Mouse (Mus musculus): Measurements from ENCODE around the gene Stam2.

Stam2 gene

DNA sequence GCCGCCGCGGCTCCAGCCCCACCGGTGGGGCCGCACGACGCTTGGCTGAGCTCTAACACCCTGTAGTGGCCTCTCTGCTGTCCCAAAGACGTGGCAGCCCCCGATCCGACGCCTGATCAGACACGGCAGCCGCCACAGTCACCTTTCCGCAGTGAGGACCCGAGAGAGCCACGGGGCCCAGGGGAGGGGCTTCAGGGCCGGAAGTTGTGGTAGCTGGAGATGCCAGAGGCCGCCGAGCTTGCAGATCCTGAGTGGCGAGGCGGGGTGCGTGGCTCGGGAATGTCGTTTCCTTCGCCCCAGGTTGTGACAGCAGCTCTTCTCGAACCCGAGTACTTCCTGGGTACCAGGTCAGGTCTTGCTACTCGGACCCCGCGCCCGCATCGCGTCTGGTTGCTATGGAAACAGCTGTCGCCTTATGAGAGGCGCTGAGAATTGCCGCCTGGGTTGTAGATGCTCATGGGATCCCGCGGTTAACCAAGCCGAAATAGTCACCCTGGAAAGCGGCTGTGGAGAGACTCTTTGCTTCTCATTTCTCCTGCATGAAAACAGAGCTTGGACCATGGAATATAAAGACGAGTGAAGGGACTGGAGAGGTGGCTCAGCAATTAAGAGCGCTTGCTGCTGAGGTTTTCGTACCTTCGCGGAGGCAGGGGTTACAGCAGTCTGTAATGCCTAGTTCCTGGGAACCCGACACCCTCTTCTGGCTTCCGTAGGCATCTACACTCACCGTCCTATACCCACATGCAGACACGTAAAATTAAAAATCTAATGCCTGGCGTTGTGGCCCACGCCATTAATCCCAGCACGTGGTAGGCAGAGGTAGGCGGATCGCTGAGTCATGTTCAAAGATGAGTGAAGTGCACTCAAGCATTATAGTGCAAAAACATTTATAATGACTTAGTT, at the start of gene Stam2:
Stam2 (minus strand) TSS at position 26 of the 903 bp plus-strand sequence.
- TF ChIP-seq GATA4 (IDR thresholded peaks at IDR 0.05; ENCODE audit: insufficient replicate concordance, low read length), result peak; percentile 54; the same call in 1 of the 2 replicates

DNA sequence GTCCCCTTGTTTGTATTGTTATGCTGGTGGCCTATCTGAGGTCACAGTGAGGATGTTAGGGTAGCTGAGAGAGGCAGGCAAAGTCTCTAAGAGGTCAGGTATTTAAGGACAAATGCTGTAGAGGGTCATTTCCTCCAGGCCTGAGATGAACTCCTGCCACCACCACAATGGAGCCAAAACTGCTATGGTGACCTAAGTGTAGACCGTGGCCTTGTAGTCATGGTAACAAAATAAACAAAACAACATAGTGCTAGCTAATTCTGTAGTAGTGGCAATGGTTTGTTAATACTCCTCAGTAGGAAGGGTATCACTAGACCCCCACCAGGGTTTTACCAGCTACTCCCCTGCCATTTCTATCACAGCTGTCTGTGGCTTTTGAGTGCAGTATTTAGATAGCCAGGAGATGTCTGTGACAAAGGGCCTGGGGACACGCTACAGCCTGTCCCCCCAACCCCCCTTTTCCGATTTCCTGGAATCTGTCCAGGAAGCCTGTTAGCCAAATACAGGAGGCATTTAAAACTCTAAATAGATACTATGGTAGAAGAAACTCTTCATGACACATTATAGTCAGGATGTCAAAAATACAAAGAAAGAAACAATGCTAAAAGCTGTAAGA, 43.1 kb upstream of the Stam2 start:
- peak; percentile 40; the same call in 1 of the 2 replicates for TF ChIP-seq GATA4 (IDR thresholded peaks at IDR 0.05; ENCODE audit: insufficient replicate concordance, low read length)

DNA sequence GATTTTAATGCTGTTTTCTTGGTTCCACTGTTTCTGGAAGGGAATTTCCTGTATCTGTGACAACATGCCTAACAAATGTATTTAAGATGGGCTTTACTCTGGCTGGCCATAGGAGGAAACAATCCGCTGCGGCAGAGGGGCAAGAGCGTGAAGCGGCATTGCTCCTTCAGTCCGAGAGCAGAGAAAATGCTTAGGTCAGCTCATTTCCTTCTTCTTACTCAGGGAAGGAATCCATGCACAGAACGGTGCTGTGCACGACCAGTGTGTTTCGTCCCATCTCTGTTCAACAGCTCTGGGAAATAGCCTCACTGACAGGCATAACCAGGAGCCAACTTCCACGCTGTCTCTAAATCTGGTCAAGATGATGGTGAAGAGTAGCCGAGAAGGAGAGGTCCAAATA, 37.9 kb upstream of the Stam2 start:
- no peak for TF ChIP-seq GATA4 (IDR thresholded peaks at IDR 0.05; ENCODE audit: insufficient replicate concordance, low read length)

DNA sequence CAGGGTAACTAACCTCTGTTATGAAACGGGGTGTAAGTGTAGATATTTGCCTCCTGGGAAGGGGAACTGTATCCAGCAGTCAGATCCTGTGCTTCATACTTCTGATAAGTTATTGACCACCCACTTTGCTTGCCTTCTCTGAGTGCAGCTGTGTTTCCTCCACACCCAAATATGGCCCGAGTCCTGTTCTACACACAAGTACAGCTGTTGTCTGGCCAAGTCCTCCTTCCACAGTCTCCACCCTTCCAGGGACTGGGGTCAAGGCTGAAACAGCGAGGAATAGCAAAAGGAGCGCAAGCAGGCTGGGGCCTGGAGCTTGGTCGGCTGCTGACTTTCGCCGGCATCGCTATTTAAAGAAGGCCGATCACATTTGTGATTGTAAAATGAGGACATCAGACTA, 37.3 kb upstream of the Stam2 start:
- no peak for TF ChIP-seq GATA4 (IDR thresholded peaks at IDR 0.05; ENCODE audit: insufficient replicate concordance, low read length)

- TF ChIP-seq GATA4 (IDR thresholded peaks at IDR 0.05; ENCODE audit: insufficient replicate concordance, low read length), result no peak
These were observed 35.8 kb upstream of the Stam2 start for GRCm38 (mm10) chr2:52777839-52778238.

GRCm38 (mm10) chr2:52774373-52774772, 32.3 kb upstream of the Stam2 start:
- TF ChIP-seq GATA4 (IDR thresholded peaks at IDR 0.05; ENCODE audit: insufficient replicate concordance, low read length), result no peak

- no peak for TF ChIP-seq GATA4 (IDR thresholded peaks at IDR 0.05; ENCODE audit: insufficient replicate concordance, low read length)
These were observed 30.8 kb upstream of the Stam2 start for GRCm38 (mm10) chr2:52772774-52773393.

DNA sequence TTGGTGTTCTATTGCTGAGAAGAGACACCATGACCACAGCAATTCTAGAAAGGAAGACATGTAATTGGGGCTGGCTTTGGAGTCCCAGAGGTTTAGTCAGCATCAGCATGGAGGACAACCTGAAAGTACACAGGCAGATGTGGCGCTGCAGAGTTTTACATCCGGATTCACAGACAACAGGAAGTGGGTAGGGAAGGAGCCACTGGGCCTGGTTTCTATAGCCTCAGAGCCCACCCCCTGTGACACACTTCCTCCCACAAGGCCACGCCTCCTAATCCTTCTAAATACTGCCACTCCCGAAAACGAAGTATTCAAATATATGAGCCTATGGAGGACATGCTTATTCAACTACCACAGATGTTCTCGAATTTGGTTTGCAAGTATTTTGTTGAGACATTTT, 23.0 kb upstream of the Stam2 start:
- no peak for TF ChIP-seq GATA4 (IDR thresholded peaks at IDR 0.05; ENCODE audit: insufficient replicate concordance, low read length)

DNA sequence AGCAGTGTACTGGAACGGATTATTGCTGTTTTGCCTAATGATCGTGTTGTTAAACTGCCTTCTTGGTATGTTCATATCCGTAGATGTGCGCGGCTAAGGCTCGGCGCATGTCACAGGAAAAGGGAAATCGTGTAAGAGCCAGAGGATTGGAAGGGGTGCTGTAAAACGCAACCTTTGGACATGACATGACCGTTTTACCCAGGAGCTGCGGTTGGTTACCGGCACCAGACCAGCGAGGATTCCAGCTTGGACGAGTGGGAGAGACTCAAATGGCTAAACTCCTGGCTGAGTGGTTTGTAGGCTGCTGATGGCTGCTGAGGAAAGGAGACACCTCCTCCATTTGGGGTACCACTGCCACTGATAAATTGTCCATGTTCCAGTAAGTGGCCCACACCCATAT, 21.8 kb upstream of the Stam2 start:
- TF ChIP-seq GATA4 (IDR thresholded peaks at IDR 0.05; ENCODE audit: insufficient replicate concordance, low read length), result no peak

- no peak for TF ChIP-seq GATA4 (IDR thresholded peaks at IDR 0.05; ENCODE audit: insufficient replicate concordance, low read length)
These were observed 21.1 kb upstream of the Stam2 start for GRCm38 (mm10) chr2:52763040-52763736.

DNA sequence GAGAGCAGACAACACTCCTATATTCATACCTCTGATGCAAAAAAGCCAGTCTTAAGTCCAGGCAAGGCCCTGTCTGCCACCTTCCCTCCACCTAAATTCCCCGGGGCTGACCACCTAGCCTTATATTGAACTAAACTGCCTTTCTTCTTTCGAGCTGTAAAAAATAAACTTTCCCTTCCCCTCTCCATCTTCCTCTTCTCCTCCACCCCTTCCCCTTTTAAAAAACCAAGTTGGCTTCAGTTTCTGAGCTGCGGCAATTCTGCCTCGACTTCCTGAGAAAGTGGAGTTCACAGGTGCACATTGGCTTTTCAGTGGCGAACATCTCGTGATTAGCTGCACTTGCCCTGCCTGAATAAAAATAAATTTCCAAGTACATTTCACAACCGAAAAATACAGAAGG, 20.4 kb upstream of the Stam2 start:
- TF ChIP-seq GATA4 (IDR thresholded peaks at IDR 0.05; ENCODE audit: insufficient replicate concordance, low read length), result no peak

- TF ChIP-seq GATA4 (IDR thresholded peaks at IDR 0.05; ENCODE audit: insufficient replicate concordance, low read length), result no peak
These were observed 16.5 kb upstream of the Stam2 start for GRCm38 (mm10) chr2:52758627-52759026.

- no peak for TF ChIP-seq GATA4 (IDR thresholded peaks at IDR 0.05; ENCODE audit: insufficient replicate concordance, low read length)
These were observed 14.6 kb upstream of the Stam2 start for GRCm38 (mm10) chr2:52756691-52757090.

DNA sequence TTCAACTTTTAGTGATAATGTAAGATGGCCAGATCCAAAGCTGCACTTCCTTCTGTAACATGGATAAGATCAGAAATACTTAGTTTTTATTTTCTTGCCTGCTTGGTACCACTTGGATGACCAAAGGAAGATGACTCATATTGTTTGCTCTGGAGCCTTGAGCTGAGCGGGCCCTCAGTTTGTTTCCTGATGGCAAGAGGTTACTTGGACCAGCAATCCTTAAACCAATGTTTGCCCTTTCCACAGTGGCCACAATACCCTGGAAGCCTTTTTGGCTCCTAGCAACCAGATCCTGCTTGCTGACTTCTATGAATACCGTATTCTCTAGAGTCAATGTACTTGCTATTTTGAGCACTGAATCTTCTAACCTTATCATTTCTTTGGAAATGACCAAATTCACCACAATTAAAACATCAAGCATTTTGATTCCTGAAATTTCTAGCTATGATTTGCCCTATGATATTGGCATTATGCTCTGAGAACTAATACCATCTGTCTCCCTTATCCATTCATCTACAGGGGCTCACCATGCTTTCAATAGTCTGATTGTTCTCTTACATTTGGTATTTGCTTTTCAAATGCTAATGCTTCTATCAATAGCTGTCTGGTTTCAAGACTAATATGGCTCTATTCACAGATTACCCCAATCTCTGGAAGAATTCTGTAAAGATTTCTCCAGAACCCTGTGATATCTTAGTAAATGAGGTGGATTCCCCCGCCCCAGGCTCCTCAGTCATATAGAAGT, 11.7 kb upstream of the Stam2 start:
- no peak for TF ChIP-seq GATA4 (IDR thresholded peaks at IDR 0.05; ENCODE audit: insufficient replicate concordance, low read length)

DNA sequence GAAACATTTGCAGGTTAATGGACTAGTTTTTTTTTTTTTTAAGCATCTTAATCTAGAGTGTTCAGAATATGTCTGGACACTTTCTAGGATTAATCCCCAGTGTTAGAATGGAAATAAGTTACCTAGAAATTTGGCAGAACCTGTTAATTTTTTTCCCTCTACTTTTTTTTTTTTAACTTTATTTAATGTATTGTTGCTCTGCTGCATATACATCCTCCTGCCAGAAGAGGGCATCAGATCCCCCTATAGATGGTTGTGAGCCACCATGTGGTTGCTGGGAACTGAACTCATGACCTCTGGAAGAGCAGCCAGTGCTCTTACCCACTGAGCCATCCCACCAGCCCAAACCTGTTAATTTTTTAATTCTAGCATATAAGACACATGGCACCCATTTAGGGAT, 2.0 kb upstream of the Stam2 start:
- no peak for TF ChIP-seq GATA4 (IDR thresholded peaks at IDR 0.05; ENCODE audit: insufficient replicate concordance, low read length)

Data from liver, adult (tissue).